Mouse (Mus musculus): ENCODE results near the gene Gm8237. TPM values are rescaled to one million over a fixed set of nuclear protein-coding genes. Genes with fewer than 3 reads are reported as not detected.

Gm8237 gene
- 3.7 TPM for polyA plus RNA-seq (2014; fragmentation: Illumina TruSeq; extraction: RNeasy Lipid Tissue Mini Kit (QIAGEN cat#74804); ENCODE audit: low read depth, low replicate concordance)

DNA sequence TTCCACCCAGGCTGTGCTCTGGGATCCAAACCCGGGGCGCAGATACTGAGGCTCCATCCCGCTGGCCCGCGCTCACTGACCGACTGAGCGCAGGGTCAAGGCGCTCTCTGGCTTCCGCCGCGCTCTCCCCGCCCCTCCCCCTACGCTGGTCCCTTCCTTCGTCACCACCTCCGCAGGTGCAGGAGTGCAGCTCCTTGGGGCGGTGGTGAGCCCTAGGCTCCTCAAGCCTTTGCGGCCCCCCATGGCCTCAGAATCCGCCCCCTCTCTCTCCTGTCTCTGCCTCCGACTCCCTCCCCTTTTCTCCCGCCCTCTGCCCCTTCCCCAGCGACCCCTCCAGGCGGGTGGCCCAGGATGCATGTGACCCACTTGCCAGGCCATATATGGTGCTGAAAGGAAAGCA is at the start of gene Gm8237:
Gene Gm8237, minus strand, starts transcription at position 142 of the 400 bp plus-strand sequence.

GRCm38 (mm10) chr14:5830229-5830628 is 50.0 kb downstream of the Gm8237 start, which contains the start of gene Gm3424:
Gene Gm3424, minus strand, starts transcription at chr14:5830329.

Other genes starting within 250 kb of the Gm8237 start
- gene Gm8265, start 247.4 kb downstream of the Gm8237 start, polyA plus RNA-seq (2014; fragmentation: Illumina TruSeq; extraction: RNeasy Lipid Tissue Mini Kit (QIAGEN cat#74804); ENCODE audit: low read depth, low replicate concordance) = 4.2 TPM
- 4.6 TPM for gene Gm9603, start 192.9 kb downstream of the Gm8237 start, polyA plus RNA-seq (2014; fragmentation: Illumina TruSeq; extraction: RNeasy Lipid Tissue Mini Kit (QIAGEN cat#74804); ENCODE audit: low read depth, low replicate concordance)
- gene Gm3373, start 138.8 kb downstream of the Gm8237 start, polyA plus RNA-seq (2014; fragmentation: Illumina TruSeq; extraction: RNeasy Lipid Tissue Mini Kit (QIAGEN cat#74804); ENCODE audit: low read depth, low replicate concordance) = 1.8 TPM
- 3.5 TPM for gene Gm3383, start 72.4 kb downstream of the Gm8237 start, polyA plus RNA-seq (2014; fragmentation: Illumina TruSeq; extraction: RNeasy Lipid Tissue Mini Kit (QIAGEN cat#74804); ENCODE audit: low read depth, low replicate concordance)
- 10.4 TPM for gene Gm3424, start 50.1 kb downstream of the Gm8237 start, polyA plus RNA-seq (2014; fragmentation: Illumina TruSeq; extraction: RNeasy Lipid Tissue Mini Kit (QIAGEN cat#74804); ENCODE audit: low read depth, low replicate concordance)
- 2.5 TPM for gene Gm3248, start 81.4 kb upstream of the Gm8237 start, polyA plus RNA-seq (2014; fragmentation: Illumina TruSeq; extraction: RNeasy Lipid Tissue Mini Kit (QIAGEN cat#74804); ENCODE audit: low read depth, low replicate concordance)
- gene Gm3453, start 98.8 kb upstream of the Gm8237 start, polyA plus RNA-seq (2014; fragmentation: Illumina TruSeq; extraction: RNeasy Lipid Tissue Mini Kit (QIAGEN cat#74804); ENCODE audit: low read depth, low replicate concordance) = 25.0 TPM
- gene Gm6337, start 177.9 kb upstream of the Gm8237 start, polyA plus RNA-seq (2014; fragmentation: Illumina TruSeq; extraction: RNeasy Lipid Tissue Mini Kit (QIAGEN cat#74804); ENCODE audit: low read depth, low replicate concordance) = 2.8 TPM
- gene Gm8206, start 213.6 kb upstream of the Gm8237 start, polyA plus RNA-seq (2014; fragmentation: Illumina TruSeq; extraction: RNeasy Lipid Tissue Mini Kit (QIAGEN cat#74804); ENCODE audit: low read depth, low replicate concordance) = 2.4 TPM
- 2.5 TPM for gene Gm3468, start 228.3 kb upstream of the Gm8237 start, polyA plus RNA-seq (2014; fragmentation: Illumina TruSeq; extraction: RNeasy Lipid Tissue Mini Kit (QIAGEN cat#74804); ENCODE audit: low read depth, low replicate concordance)
- 91.0 TPM for gene Gm3476, start 245.4 kb upstream of the Gm8237 start, polyA plus RNA-seq (2014; fragmentation: Illumina TruSeq; extraction: RNeasy Lipid Tissue Mini Kit (QIAGEN cat#74804); ENCODE audit: low read depth, low replicate concordance)